Mouse (Mus musculus) inflammation-experienced regulatory T-cells, adult 6 months (primary cell): ENCODE data around the gene Cst6. TPM values are rescaled to one million over a fixed set of nuclear protein-coding genes. Genes with fewer than 3 reads are reported as not detected.

Experiments used
- ATAC-seq: one replicate; pipeline ENCODE4 v1.8.0; 2017
- polyA plus RNA-seq, 3 experiments: library from polyadenylated mRNA; unstranded; fragments of 100-300 nt; shearing (Covaris generic); gene quantifications; one replicate each; pipeline ENCODE4 v1.2.1; 2017

Gene Cst6
- polyA plus RNA-seq, 3 experiments from 2014 or later, result 3.1 to 11.4 (median 5.6) TPM

DNA sequence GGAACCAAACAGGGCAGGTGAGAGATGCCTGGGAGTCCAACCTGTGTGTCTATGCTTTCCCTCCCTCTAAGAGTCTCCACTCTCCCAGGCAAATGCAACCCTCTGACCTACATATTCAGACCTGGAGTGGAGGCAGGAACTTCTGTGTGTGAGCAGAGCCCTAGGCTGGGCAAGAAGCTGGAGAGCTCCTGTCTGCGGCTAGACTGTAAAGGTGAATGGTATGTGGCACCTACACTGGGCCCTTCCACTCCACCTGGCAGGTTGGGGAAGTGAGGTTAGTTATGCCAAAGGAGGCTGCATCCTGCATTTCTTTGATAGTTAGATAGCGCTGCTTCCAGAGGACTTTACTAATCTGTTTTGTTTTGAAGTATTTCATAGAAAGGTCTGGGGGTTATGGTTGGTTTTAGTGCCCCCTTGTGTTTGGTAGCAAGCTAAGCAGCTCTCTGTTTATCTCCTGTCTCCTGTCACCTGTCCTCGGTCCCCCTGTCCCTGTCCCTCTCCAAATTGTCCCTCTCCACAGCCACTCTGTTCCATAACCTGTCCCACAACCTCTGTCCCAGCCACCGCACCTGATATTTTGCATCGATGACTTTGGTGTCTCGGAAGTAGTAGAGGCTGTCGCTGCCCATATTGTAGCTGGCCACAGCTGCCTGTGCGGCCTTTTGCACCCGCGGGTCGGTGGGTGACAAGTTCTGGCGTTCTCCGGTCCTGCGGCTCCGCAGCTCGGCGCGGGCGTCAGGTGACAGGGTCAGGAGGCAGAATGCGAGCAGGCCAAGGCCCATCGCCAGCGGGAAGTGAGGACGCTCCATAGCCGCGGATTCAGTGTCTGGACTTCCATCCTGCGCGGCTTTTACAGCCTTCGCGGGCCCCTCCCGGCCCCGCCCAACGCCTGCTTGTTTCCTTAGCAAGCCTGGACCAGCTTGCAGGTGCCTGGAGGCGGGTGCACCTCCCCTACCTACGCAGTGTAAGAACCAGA lies 560 bp downstream of the Cst6 start:
- peak; percentile 38 for ATAC-seq

DNA sequence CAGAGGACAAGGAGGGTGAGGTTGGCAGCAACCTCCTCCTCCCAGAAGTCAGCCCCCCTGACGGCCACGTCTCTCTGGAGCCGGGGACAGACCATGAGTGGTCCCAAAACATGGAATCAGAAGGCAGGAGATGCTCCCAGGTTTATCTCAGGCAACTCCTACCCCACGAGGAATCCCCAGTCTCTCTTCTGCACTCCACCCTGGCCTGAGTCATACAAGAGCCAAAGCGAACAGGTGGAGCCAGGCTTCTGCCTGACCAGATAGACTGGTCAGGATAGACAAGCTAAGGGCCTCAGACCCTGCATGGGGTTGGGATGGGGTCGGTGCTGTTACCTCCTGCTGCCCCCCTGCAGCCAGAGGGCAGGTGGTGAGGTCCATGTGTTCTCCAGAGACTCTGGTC lies 1.3 kb downstream of the Cst6 start:
- ATAC-seq, result no peak

DNA sequence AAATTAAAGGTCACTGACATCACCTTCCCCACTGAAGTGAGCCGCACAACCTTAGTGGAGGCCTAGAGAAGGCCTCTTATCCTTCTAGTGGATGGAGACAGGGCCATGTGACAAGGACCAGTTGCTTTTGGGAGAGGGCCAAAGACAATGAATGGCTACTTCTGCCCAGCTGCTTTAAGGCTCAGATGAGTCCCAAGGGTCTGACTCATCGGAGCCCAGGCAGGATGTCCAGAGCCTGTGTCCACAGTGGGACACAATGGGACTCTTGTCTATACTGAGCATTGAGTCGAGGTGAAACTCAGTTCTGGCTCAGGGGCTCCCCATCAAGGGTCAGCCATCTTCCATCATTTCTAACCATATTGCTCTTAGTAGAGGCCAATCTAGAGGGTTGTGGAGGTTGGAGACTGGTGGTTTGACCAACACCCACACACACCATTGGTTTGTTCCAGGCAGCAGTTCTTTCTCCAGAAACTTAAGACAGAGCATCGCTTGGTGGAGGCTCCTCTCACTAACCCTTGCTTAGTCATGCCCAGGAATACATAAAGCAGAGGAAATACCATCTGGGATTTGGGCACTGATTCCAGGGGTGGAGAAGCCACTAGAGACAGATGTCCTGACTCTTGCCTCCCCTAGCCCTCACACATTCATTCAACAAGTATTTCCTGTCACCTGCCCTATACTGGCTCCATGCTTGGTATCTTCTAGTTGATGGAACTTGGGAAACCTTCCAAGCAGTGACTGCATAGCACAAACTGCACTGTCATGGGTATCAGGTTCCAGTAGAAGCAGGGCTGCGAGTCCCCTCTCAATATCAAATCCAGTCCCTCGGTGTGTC lies 3.9 kb downstream of the Cst6 start:
- no peak for ATAC-seq

DNA sequence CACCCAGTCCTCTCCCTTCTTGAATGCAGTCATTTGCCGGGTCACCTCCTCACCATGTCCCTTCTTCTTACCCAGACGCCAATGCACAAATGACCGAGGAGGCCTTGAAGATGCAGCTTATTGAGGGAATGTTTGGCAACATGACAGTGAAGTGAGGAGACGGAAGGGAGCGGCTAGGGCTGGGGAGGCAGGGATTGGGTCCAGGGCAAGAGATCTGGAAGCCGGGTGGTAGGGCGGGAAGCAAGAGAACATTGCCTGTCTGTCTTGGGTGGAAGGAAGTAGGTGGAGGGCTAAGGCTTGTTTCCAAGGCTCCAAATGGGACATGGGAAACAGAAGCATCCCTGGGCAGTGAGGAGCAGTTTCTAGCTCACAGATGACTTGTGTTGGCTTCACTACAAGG lies 8.0 kb downstream of the Cst6 start:
- no peak for ATAC-seq

DNA sequence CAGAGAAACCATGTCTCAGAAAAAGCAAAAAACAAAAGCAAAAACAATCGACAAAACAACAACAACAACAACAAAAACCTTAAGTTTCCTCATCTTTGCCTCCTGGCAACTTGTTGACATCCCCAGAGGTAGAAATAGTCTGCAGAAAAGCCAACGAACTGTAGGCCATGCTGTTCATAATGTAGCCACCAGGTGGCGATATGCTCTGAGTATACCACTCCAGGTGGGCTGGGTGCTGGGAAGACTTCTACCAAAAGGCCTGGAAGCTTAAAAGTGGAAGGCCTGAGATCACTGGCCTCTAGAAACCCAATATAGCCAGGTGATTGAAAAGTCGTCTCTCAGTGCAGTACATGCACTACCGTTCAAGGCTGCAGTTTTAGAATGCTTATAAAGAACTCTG lies 11.4 kb downstream of the Cst6 start:
- ATAC-seq, result no peak

DNA sequence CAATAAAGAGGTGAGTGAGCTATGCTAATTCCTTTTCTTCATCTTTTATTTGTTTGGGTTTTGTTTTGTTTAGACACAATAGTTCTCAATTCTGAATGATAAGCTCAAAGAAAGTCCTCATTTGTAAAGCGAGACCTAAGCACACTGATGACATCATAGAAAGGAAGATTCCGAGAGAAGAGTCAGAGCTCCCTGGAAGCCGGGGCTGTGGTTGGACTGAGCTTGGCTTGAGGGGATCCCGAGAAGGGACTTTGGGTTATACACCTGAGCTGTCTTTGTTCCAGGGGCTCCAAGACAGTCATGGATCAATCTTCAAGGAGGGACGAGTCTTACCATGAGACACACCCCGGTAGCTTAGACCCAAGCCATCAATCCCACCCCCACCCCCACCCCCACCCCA lies 13.9 kb downstream of the Cst6 start, which contains the start of gene Catsper1:
Gene Catsper1 (plus strand): TSS at position 301 of the 400 bp plus-strand sequence.
- no peak for ATAC-seq

DNA sequence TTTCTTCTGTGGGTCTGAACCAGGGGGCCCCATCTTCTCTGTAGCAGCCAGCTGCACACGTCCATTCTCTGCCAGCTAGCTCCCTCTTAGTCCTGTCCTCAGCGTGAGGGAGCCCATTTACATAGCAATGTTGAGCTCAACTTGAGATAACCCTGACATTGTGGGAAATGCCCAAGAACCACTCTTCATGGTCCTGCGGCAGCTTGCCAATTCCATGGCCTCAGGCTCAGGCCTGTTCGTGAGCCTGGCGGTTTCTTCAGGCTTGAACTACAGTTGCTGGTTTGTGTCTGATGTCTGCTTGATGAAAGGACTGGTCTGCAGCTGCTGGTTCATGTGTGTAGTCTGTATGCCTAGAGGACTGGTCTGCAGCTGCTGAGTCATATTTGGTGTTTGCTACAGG lies 14.6 kb downstream of the Cst6 start:
- no peak for ATAC-seq

DNA sequence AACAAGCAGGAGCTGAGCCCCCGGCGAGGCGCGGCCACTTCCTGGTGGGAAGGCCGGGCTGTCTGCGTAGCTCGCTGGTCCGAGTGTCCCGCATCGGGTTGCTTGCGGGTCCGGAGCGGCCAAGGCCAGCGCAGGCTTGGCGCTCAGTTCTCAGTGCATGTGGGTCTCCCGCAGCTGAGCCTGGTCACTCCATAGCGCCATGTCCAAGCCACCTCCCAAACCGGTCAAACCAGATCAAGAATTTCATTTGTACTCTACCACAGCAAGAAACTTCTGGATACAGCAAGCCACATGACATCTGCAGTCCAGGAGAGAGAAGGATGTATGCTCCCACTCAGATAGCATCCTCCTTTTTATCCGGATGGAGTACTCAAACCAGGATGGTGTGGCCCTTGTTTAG lies 21.4 kb downstream of the Cst6 start:
- ATAC-seq, result no peak

DNA sequence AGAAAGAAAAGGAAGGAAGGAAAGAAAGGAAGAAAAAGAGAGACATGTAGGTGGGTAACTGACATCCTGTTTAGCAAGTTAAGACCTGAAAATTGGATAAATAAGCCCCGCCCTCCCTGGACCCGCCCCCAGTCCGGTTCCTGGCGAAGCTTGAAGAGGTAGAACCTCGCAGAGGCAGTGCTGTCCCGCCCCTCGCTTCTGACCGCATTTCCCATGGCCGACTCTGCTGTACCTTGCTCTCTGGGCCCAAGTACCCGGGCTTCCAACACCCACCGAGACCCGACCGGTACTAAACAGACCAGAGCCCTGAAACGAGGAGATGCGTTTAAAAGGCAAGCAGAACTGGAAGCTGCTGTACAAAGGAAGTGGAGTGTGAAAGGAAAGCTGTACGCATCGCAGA lies 25.6 kb downstream of the Cst6 start:
- peak; percentile 50 for ATAC-seq

DNA sequence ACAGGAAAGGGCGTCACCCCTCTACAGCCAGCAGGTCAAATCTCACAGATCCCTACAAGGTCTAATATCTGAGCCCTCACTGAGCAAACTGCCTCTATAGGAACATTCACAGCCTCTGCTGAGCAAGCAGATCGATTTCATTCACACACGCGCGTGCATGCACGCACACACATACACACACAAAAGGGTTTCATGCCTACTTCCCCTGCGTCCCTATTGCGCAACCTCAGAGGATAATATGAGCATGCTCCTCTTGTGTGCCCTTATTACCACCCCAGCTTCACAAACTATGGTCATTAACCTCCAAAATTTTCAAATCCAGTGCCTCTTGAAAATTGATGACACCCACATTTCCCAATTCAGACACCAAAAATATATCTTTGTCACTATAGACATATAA lies 36.2 kb downstream of the Cst6 start:
- no peak for ATAC-seq

DNA sequence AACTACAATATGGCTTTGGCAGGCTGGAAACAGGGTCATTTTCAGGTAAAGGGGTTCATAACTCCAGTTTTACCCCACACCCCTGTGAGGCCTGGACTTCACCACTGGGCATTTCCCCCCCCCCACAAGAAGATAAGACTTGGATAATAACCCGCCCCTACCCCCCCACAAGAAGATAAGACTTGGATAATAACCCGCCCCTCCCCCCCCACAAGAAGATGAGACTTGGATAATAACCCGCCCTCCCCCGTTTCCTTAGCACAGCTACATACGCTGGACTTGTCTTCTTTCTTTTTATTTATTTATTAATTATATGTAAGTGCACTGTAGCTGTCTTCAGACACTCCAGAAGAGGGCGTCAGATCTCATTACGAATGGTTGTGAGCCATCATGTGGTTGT lies 40.3 kb downstream of the Cst6 start:
- ATAC-seq, result no peak

DNA sequence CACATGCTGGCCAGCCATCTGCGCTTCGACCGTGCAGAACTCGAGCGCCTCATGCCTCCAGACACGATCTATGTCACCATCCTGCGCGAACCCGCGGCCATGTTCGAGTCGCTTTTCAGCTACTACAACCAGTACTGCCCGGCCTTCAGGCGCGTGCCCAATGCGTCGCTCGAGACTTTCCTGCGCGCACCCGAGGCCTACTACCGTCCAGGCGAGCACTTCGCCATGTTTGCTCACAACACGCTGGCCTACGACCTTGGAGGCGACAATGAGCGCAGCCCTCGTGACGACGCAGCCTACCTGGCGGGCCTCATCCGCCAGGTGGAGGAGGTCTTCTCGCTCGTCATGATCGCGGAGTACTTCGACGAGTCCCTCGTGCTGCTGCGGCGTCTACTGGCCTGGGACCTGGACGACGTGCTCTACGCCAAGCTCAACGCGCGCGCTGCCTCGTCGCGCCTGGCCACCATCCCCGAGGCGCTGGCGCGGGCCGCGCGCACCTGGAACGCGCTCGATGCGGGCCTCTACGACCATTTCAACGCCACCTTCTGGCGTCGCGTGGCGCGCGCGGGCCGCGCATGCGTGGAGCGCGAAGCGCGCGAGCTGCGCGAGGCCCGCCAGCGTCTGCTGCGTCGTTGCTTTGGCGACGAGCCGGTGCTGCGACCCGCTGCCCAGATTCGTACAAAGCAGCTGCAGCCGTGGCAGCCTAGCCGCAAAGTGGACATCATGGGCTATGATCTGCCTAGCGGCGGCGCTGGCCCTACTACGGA lies 42.2 kb downstream of the Cst6 start:
- no peak for ATAC-seq

DNA sequence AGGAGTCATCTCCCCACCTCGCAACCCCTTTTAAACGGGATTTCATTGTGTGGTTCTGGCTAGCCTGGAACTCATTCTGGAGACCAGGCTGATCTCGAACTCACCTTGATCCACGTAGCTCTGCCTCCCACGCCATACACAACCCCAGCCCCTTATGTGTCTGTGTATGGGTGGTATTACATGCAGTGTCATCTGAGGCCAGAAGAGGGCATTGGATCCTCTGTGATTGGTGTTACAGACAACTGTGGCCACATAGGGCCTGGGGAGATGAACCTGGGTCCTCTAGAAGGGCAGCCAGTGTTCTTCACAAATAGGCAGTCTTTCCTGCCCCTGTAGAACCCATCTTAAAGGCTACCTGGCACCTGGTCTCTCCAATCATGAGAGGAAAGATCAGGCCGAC lies 43.1 kb downstream of the Cst6 start:
- ATAC-seq, result no peak

DNA sequence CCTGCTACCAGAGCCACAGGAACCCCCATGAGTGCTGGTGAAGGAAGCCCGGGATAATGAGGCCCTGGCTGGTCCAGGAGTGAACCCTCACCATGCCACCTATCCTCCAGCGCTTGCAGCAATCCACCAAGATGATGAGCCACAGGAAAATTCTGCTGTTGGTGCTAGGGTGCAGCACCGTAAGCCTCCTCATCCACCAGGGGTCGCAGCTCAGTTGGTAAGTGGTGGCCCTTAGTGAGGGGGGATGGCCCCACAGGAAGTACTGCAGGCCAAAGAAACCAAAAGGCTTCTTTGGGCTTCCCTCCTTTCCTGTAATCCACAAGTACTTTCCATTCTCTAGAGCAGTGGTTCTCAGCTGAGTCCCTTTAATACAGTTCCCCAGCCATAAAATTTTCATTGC lies 46.9 kb downstream of the Cst6 start:
- peak; percentile 43 for ATAC-seq

DNA sequence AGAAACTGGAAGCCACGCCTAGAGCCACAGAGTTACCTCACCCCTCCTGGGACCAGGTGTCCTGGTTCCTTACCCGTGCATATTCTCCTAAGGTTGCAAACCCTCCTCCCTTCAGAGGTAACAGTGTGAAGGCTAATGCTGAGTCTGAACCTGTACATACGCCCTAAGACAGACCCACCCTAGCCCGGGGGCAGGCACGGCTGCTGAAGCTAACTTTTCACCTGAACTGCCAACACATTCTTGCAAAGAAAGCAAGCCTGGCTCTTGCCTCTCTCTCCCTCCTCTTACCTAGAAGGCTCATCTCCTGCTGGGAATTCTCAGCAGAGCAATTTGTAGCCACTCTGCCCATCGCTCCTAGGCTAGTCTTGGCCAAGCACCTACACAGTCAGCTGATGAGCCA lies 48.8 kb downstream of the Cst6 start:
- ATAC-seq, result no peak

DNA sequence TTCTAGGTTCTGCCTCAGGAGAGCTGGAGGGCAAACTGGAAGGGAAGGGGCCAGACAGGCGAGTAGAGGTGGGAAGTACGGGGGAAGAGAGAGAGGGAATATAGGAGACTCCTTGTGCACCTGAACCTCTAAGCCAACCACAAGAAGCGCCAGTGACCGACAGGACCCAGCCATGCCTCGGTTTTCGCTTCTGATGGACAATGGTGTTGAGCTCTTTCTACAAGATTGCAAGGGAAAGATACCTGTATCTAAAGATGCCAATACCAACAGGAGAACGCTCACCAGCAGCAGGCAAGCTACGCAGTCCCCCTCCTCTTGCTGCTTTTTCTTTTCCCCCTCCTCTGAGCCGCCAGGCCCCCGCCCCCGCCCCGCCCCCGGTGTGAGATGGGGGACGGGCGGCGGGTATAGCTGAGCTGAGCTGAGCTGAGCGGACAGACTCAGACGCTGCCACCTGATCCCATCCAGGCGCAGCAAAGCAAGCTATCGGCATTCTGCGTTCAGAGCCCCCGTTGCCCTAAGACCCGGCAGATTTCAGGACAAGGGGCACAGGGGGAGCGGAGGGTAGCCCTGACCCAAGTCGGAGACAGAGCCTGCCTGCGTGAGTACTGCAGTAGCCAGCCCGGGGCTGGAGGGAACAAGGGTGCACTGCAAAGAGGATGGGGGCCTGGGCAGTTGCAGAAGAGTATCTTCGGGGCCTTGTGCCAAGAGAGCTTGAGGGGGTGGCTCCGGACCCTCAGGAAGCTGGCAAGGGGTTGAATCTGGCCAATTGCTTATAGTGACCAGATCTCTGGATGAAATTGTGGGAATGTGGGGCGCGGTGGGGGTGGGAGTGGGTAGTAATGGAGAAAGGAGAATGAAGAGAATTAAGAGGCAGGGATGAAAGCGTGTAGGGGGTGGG lies 51.2 kb downstream of the Cst6 start, which contains the start of gene Gal3st3:
Gene Gal3st3 (plus strand): TSS at position 429 of the 898 bp plus-strand sequence.
- no peak for ATAC-seq

DNA sequence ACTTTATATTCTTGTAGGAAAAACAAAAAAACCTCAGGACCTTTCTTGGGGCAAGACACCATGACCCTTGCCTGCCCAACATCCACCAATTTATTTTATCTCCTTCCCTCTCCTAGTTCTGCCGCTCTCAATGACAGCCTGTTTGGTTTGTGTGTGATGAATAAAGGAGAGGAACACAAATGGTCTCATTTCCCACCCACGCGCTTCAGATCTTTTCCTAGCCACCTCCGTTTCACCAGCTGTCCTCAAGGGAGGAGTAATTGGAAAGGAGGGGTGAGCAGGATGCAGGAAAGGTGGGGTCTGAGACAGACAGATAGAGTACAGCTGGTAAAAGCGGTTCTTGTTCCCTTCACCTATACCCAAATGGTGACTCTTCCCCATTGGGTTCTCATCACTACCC lies 52.7 kb downstream of the Cst6 start:
- ATAC-seq, result no peak

DNA sequence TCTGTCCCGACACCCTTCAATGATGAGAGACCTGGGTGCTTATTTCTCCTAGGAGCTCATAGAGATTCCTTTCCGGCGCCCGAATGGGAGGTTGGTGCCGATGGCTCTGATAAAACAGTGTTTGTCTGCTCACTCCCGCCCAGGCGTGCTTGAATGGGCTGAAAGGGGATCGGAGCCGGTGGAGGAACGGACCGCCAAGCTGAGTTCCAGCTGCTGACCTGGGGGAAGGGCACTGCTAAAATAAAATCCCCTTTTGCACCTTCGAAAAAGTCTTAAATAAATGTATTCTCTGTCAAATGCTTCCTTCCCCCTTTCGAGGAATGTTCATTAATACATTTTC lies 53.7 kb downstream of the Cst6 start:
- peak; percentile 14 for ATAC-seq

DNA sequence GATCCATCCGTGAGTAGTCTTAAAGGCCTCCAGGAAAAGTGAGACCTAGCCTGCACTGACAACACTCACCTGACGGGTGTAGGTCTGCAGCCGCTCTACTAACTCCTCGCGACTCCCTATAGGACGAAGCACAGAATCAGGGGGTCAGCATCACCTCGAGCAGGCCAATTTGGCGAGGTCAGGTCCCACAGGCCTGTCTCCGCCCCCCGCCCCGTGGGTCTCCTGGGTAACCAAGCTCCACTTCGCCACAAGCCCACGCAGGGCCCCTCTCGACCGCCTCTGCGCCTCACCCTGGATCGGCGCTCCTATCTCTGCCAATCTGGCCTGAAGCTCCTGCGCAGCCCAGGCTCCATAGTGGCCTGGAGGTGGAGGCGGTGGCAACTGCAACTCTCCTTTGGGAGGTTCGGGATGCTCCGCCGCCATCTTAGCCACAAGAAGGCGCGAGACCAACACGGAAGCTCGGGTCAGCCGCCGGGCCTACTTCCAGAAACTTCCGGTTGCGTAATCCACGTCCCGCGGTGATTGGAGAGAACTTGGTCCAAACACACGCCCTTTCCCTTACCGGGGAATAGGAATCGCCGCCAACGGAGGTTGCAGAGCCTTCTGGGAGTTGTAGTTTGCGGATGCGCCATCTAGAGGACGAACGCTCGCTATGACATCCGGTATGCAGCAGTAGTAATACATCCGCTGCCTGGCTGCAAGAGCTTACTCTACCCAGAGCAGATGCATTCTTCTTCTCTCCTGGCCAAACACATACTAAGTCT lies 54.2 kb downstream of the Cst6 start, which contains the start of gene Sf3b2:
Gene Sf3b2 (minus strand): TSS at position 484 of the 764 bp plus-strand sequence.
- ATAC-seq, result peak; percentile 98
